Mouse (Mus musculus) stomach, embryonic 15.5 days (tissue): ENCODE results near the gene Veph1. TPM values are rescaled to one million over a fixed set of nuclear protein-coding genes. Genes with fewer than 3 reads are reported as not detected.
A peak's percentile ranks its signal among the peaks of the same experiment; 100 is the strongest.

Experiments used
- ATAC-seq: fragments of 200-750 bp; cut with Nextera tagmentation; 2 replicates; pipeline ENCODE4 v1.8.0; 2017; ENCODE audit warnings: low read depth, moderate number of reproducible peaks, moderate TSS enrichment; ENCODE audit not compliant: insufficient read depth, low FRiP score
- H3K27ac ChIP-seq: fragments of 300-500 bp; sonication (generic); 2 replicates; pipeline ENCODE4 v1.5.1; 2015; ENCODE audit warnings: mild to moderate bottlenecking, inconsistent platforms
- H3K27me3 ChIP-seq: fragments of 300-500 bp; sonication (generic); replicated peaks from 2 replicates; pipeline ENCODE4 v1.6.1; 2015; ENCODE audit warnings: inconsistent platforms
- H3K36me3 ChIP-seq: fragments of 300-500 bp; sonication (generic); 2 replicates; pipeline ENCODE4 v1.6.1; 2015; ENCODE audit warnings: inconsistent platforms
- H3K4me1 ChIP-seq: fragments of 300-500 bp; sonication (generic); 2 replicates; pipeline ENCODE4 v1.6.1; 2015; ENCODE audit warnings: inconsistent platforms
- H3K4me2 ChIP-seq: fragments of 300-500 bp; sonication (generic); 2 replicates; pipeline ENCODE4 v1.6.1; 2015; ENCODE audit warnings: mild to moderate bottlenecking, inconsistent platforms
- H3K4me3 ChIP-seq: fragments of 300-500 bp; sonication (generic); replicated peaks from 2 replicates; pipeline ENCODE4 v1.5.1; 2015; ENCODE audit warnings: inconsistent platforms
- H3K9ac ChIP-seq: fragments of 300-500 bp; sonication (generic); 2 replicates; pipeline ENCODE4 v1.6.1; 2015; ENCODE audit warnings: inconsistent platforms
- H3K9me3 ChIP-seq: fragments of 300-500 bp; sonication (generic); 2 replicates; pipeline ENCODE4 v1.6.1; 2016; ENCODE audit warnings: inconsistent platforms
- WGBS: fragments of 180-500 bp; shearing (Covaris S2); methylation state at CpG from one replicate; pipeline ENCODE4 v1.1.7; 2015; 5-methylcytosine and 5-hydroxymethylcytosine counted together
- polyA plus RNA-seq: library from polyadenylated mRNA; unstranded; fragments of >200 nt; fragmentation: Nextera tagmentation; extraction: Ambion mirVana; gene quantifications from 2 replicates; pipeline ENCODE4 v1.2.1, GENCODE M21; 2015

Veph1 gene
- polyA plus RNA-seq, 1 experiment from 2014 or later: 0.40 TPM

DNA sequence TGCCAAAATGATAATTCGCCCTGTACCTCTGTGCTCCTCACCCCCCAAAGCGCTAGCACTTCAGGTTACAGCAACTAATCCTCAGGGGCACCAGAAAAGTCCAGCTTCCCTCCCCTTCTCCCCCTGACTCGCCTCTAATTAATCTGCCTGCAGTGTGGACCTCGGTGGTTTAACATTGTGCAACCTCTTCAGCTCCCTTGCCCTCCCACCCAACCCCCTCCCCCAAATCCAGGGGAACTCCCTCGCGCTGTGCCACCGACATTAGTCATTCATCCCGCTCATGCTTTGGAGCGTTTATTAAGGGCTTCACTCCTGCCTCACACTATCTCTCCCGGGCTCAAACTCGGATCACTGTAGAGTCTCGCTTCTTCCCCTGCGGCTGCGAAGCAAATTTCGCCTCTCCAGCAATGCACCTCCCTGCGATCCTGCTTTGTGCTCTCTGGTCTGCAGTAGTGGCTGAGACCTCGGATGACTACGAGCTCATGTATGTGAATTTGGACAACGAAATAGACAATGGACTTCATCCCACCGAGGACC, 76.9 kb downstream of the Veph1 start, which contains the start of gene Ptx3:
TSS of gene Ptx3 (plus strand) at position 256 of the 537 bp plus-strand sequence.
- ATAC-seq: no peak
- peak within 1 kb of the TSS; percentile 41 for H3K9ac ChIP-seq
- peak within 1 kb of the TSS; percentile 54 for H3K4me3 ChIP-seq
- H3K4me2 ChIP-seq: peak within 1 kb of the TSS; percentile 99
- H3K9me3 ChIP-seq: no peaks in the 10 kb centered on the region
- 9% methylated on average over 20 of the region's 20 CpGs for WGBS
- no peak within 1 kb of the TSS; the same call in 1 of the 2 replicates for H3K27ac ChIP-seq
- H3K36me3 ChIP-seq: no peaks in the 10 kb centered on the region
- H3K27me3 ChIP-seq: peaks cover 8% of the 10 kb centered on the region
- peaks cover 8% of the 10 kb centered on the region; the same call in 1 of the 2 replicates for H3K4me1 ChIP-seq

DNA sequence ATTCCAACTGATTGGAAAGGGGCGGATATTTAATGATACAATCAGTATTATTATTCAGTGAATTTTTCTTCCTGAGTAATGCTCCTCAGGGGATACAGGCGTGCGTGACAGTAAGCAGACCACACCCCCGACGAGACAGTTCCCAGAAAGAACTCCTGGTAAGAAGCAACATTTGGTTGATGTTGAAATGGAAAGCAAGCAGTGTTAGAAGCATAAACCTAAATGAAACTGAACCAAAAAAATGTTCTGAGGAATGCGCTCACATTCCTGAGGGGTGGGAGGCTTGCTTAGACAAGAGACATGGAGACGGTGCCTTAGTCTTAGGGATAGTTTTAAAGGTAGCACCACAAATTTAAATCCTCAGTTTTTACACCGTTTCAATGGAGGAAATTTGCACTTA, 80.9 kb downstream of the Veph1 start:
- H3K36me3 ChIP-seq: no peaks in the 10 kb centered on the region
- ATAC-seq: no peak; the same call in 1 of the 2 replicates
- peaks cover under 1% of the 10 kb centered on the region; the same call in 1 of the 2 replicates for H3K4me1 ChIP-seq
- H3K9ac ChIP-seq: no peak overlapping the region
- no peaks in the 10 kb centered on the region for H3K9me3 ChIP-seq
- 44% methylated on average over 8 of the region's 8 CpGs for WGBS
- H3K4me2 ChIP-seq: no peak overlapping the region
- no peak overlapping the region for H3K27ac ChIP-seq
- H3K4me3 ChIP-seq: no peak overlapping the region
- H3K27me3 ChIP-seq: peaks cover 4% of the 10 kb centered on the region; the same call in 1 of the 2 replicates

DNA sequence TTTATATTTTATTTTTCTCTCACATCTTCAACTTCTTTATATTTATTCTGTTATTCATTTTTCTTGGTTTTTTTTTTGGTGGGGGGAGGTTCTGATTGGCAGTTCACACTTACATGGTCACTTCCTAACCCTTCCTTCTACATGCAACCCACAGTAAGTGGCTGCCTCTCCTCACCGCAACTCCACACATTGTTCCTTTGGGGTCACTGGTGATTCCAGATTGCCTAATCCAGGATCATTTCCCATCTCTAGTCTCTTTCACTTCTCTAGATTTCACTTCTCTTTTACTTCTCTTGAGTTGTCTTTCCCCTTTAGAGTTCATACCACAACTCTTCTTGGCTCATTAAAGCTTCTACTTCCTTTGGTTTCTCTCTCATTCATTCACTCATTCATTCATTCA, 83.1 kb downstream of the Veph1 start:
- Histone ChIP-seq H3K27me3 (no peaks in the 10 kb centered on the region), H3K4me2 (no peak overlapping the region), H3K36me3 (no peaks in the 10 kb centered on the region), H3K4me3 (no peak overlapping the region), H3K9me3 (no peaks in the 10 kb centered on the region), H3K4me1 (no peaks in the 10 kb centered on the region), H3K9ac (no peak overlapping the region), H3K27ac (no peak overlapping the region)
- WGBS: 97% methylated on average over 1 of the region's 1 CpGs
- ATAC-seq: no peak

DNA sequence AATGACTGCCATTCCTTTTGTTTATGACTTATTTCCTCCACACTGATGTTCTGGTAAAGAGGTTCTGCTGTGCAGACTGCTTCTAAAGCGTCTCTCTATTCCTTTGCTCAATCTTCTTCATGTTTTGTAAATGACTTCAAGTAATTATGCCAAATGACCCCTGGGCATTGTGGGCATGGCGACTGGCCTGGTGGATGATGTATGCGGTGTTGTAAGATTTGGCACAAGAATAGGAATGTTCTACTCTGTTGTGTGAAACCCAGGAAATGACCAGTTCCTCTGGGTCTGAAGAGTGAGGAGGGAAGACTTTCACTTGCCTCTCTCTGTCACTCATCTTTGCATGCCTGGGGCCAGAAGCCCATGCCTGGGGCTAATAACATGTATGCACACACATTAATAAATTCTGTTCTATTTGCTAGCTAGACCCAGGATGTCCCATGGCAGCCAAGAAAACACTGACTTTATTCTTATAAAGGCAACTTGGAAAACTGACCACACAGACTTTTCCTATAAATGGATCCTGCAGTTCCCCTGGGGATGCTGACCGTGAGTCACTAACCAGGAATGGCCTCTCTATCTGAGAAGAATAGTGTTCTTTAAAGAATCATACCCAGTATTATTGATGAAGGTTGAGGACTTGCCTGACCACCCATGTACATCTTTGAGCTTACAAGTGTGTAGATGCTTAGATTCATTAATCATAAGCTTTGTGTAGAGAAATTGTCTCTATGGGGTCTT, 87.6 kb downstream of the Veph1 start:
- Histone ChIP-seq H3K9ac (no peak overlapping the region), H3K4me3 (no peak overlapping the region), H3K4me1 (no peaks in the 10 kb centered on the region), H3K9me3 (no peaks in the 10 kb centered on the region), H3K36me3 (no peaks in the 10 kb centered on the region), H3K27ac (no peak overlapping the region), H3K4me2 (no peak overlapping the region), H3K27me3 (no peaks in the 10 kb centered on the region)
- no peak for ATAC-seq
- 83% methylated on average over 4 of the region's 4 CpGs for WGBS

DNA sequence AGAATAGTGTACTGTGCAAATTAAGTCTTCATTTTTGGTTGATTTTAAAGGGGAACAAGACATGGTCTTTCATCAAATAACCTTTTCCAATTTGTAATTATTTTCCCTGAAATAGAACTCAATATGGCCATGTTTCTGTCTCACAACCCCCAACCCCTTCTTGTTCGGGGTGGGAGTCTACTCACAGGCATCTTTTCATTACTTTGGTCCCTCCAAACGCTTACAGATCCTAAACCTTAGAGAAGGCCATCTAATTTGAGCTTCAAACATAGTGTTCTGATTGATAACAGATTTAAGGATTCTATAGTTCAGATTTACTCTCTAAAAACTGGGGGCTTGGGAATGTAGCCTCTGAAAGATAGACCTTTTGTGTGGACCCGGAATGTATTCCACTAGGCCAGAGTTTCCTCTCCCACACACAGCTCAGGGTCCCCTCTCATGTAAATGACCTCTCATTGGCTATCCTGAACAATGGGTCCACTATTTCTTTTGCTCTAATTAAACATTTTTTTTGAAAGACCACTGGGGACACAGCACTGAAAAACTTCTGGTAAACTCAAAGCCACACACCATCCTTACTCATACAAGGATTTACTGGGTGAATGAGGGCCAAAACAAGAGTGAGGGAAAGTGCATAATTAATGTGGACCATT, 102.6 kb downstream of the Veph1 start:
- WGBS: 76% methylated on average over 3 of the region's 3 CpGs
- no peak overlapping the region for H3K27ac ChIP-seq
- H3K9ac ChIP-seq: no peak overlapping the region
- H3K4me3 ChIP-seq: no peak overlapping the region
- ATAC-seq: no peak
- H3K9me3 ChIP-seq: no peaks in the 10 kb centered on the region
- no peaks in the 10 kb centered on the region for H3K27me3 ChIP-seq
- no peaks in the 10 kb centered on the region for H3K36me3 ChIP-seq
- no peaks in the 10 kb centered on the region for H3K4me1 ChIP-seq
- H3K4me2 ChIP-seq: no peak overlapping the region

DNA sequence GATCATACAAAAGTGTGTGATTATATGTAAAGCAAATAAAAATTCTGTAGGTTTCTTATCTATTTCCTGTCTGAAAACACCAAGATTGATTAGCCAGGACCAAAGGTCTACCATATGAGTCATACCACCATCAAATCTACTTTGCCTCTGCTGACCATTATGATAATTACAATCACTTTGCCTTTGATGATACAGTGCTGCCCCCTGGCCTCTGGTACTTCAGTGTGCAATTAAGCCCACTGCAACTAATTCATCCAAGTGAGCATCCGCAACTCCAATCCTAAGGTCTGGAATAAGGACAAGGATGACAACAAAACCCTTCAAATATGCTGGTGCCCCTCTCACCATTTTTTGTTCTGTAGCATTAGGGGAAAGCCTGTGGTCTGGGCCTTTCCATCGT, 117.0 kb downstream of the Veph1 start:
- no peak for ATAC-seq
- WGBS: 73% methylated on average over 2 of the region's 2 CpGs
- Histone ChIP-seq H3K9me3 (no peaks in the 10 kb centered on the region), H3K27ac (no peak overlapping the region), H3K4me2 (no peak overlapping the region), H3K27me3 (no peaks in the 10 kb centered on the region), H3K4me3 (no peak overlapping the region), H3K36me3 (no peaks in the 10 kb centered on the region), H3K4me1 (no peaks in the 10 kb centered on the region), H3K9ac (no peak overlapping the region)

DNA sequence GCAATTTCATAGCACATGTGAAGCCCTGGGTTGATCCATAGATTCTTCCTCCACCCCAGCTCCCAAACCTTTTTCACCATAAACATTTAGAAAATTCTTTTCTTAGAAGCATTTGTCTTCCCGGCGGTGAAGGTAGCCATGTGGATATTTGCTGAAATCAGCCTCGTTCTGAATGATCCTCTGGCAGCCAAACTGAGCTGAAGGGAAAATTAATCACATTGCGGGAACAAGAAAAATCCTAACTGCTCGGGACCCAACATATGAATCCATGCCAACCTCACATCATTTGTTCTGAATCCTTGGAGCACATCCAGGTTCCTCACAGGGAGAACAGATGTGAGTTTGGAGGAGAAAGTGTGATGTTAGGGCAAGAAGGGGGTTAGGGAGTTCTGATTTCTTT, 123.7 kb downstream of the Veph1 start:
- H3K4me3 ChIP-seq: no peak overlapping the region
- H3K27me3 ChIP-seq: no peaks in the 10 kb centered on the region
- H3K9me3 ChIP-seq: no peaks in the 10 kb centered on the region
- H3K4me1 ChIP-seq: no peaks in the 10 kb centered on the region
- ATAC-seq: no peak
- no peaks in the 10 kb centered on the region for H3K36me3 ChIP-seq
- no peak overlapping the region for H3K27ac ChIP-seq
- WGBS: 30% methylated on average over 5 of the region's 5 CpGs
- no peak overlapping the region for H3K9ac ChIP-seq
- H3K4me2 ChIP-seq: no peak overlapping the region

DNA sequence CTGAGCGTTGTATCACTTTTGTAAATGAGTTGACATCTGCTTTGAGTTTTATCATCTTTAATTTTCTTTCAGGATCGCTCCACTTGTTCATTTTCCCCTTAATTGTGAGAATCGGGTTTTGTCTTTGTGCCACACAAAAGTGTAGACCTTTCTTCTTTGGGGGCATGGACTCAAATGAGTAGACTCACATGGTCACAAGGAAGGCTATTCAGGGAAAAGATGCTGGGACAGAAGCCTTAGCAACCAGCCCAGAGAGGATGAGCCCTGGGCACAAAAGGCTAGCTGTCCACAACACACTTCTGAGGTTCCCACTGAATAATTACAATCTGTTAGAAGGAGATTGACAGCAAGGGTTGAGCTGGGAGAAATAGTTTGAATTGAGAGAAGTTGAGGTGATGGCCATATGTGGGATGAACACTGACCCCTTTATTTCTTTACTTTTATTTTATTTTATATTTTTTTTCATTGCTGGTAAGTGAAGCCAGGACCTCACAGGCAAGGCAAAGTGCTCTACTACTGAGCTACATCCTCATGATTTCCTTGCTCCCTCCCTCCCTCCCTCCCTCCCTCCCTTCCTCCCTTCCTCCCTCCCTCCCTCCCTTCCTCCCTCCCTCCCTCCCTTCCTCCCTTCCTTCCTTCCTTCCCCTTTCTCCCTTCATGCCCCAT, 126.6 kb downstream of the Veph1 start:
- H3K27me3 ChIP-seq: no peaks in the 10 kb centered on the region
- no peaks in the 10 kb centered on the region for H3K9me3 ChIP-seq
- H3K4me2 ChIP-seq: no peak overlapping the region
- H3K36me3 ChIP-seq: no peaks in the 10 kb centered on the region
- no peak overlapping the region for H3K27ac ChIP-seq
- no peak overlapping the region for H3K9ac ChIP-seq
- no peaks in the 10 kb centered on the region for H3K4me1 ChIP-seq
- no peak overlapping the region for H3K4me3 ChIP-seq
- ATAC-seq: no peak
- 82% methylated on average over 3 of the region's 3 CpGs for WGBS

DNA sequence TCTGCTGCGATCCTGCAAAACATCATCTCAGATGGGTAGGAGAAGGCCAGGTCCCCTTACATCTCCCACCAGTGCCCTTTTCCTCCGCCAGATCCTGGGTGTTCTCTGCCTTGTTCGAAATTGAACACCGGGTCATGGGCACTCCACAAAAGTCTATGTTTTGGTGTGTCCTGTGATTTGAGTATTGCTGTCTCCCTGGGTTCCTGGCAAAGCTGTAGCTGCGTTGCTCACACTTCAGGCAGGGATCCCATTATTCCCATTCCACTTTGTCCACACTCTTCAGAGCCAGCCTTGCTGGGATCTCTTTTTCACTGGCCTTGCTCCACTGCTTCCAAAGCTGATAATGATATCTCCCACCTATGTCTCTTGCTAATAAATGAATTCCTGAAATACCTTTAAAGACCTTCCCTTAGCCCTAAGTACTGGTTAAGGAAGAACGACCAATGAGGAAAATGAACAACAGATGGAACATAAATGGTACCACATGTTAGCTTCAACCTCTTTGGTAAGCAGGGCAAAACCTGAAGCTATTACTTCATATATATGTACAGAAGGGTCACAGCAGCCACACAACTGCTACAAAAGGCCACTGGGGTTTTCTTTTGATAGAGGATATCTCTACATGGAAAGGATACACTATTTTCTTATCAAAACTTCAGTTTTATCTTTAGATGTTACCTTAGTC, 129.9 kb downstream of the Veph1 start:
- H3K9ac ChIP-seq: no peak overlapping the region
- no peak overlapping the region for H3K4me2 ChIP-seq
- no peak overlapping the region for H3K4me3 ChIP-seq
- H3K27me3 ChIP-seq: no peaks in the 10 kb centered on the region
- no peaks in the 10 kb centered on the region for H3K4me1 ChIP-seq
- no peak overlapping the region for H3K27ac ChIP-seq
- 88% methylated on average over 6 of the region's 6 CpGs for WGBS
- no peak for ATAC-seq
- no peaks in the 10 kb centered on the region for H3K9me3 ChIP-seq
- no peaks in the 10 kb centered on the region for H3K36me3 ChIP-seq

DNA sequence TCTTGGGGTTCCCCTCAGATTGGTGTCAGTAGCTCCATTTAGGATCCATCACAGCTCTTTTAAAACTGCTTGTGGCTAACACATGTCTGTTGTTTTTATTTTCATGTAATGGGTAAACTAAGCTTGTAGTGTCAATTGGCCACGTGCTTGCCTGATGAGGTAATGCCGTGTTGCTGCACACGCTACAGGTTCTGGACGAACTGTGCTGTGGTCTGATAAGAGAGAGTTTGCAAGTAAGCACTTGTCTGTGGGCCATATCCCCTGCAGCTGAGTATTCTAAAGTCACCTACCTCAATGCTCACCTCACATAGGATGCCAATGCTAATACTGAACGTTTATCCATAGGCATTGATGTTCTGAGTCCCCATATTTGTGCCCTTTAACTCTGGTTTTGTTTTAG, 131.6 kb downstream of the Veph1 start:
- Histone ChIP-seq H3K36me3 (no peaks in the 10 kb centered on the region), H3K9me3 (no peaks in the 10 kb centered on the region), H3K4me3 (no peak overlapping the region), H3K27me3 (no peaks in the 10 kb centered on the region), H3K9ac (no peak overlapping the region), H3K4me1 (no peaks in the 10 kb centered on the region), H3K27ac (no peak overlapping the region), H3K4me2 (no peak overlapping the region)
- ATAC-seq: peak; percentile 54
- 63% methylated on average over 5 of the region's 5 CpGs for WGBS

DNA sequence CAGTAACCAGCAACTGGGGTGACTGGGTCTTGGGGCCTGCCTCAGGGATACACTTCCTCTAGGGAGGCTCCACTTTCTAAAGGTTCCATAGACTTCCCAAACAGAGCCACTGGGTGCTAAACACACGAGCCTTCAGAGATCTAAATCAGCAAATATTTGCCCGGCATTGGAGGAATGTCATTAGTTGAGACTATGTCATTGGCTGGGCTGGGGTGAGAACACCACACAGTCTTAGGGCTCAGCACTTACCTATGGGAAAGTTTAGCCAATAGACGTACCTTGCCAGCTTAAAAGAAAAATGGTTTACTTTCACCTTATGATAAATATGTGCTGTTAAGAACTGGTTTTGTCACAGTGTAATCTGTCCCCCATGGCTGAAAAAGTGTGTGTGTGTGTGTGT, 132.1 kb downstream of the Veph1 start:
- Histone ChIP-seq H3K4me2 (no peak overlapping the region), H3K27ac (no peak overlapping the region), H3K4me1 (no peaks in the 10 kb centered on the region), H3K36me3 (no peaks in the 10 kb centered on the region), H3K9me3 (no peaks in the 10 kb centered on the region), H3K9ac (no peak overlapping the region), H3K27me3 (no peaks in the 10 kb centered on the region), H3K4me3 (no peak overlapping the region)
- ATAC-seq: peak; percentile 91
- 50% methylated on average over 3 of the region's 3 CpGs for WGBS
